Mouse (Mus musculus): Measurements from ENCODE around the gene Kcnk13.

GRCm38 (mm10) chr12:99992362-99992862, 28.1 kb downstream of the Kcnk13 start:
- TF ChIP-seq CTCF (conservative IDR thresholded peaks at IDR 0.05; ENCODE audit: low read length) (no peak), NANOG (IDR thresholded peaks at IDR 0.05; ENCODE audit: borderline replicate concordance, low read length) (no peak), POU5F1 (IDR thresholded peaks at IDR 0.05; ENCODE audit: borderline replicate concordance, low read length) (no peak)

Measured in E14TG2a.4 (cell line).